Comparison of ENCODE assay signal across 15 mouse cellular contexts in the genomic region with DNA sequence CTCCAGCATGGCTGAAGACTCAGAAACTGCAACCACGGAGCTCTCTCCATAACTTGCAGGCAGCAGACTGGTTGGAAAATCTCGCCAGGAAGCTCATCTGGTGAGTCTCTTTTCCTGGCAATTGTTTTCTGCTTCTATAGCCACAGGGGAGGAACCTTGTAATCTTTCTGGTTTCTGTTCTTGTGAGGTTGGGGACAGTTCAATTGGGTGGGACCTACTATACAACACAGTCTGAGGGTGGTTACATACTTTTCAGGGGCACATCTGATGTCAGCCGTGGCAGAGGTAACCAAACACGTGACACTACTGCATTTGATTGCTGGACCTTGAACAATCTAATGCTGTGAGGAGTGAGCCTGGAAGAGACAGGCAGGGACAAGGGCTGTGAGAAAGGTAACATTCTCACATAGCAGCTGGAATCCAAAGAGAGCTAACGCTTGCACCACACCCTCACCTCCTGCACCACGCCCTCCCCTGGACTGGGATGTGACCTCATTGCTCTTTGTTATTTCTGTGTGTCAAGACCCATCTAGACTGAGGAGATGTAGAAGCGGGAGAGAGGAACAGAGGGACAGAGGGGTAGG.
DNase-seq lines count a peak whose midpoint lies in the region; ATAC-seq and TF ChIP-seq lines count a peak whose summit lies in the region.
"Had no signal": no experiment of that assay in that cellular context is flagged by ENCODE, and none has a peak within 500 bp of the region (broad histone marks: within the 10 kb centered on the region; RNA-seq: fewer than 3 reads in every experiment).

No protein-coding gene starts in this region.

- no peak overlapping the region for H3K4me3 ChIP-seq in kidney, postnatal 0 days (replicated peaks; ENCODE audit: low read depth, low read length)
- H3K4me3 ChIP-seq in heart, embryonic 12.5 days, result no peak overlapping the region
- H3K4me3 ChIP-seq in intestine, embryonic 16.5 days (ENCODE audit: low read length), result no peak overlapping the region
- no peak overlapping the region for H3K4me3 ChIP-seq in thymus, adult 2 months (ENCODE audit: control insufficient read depth, insufficient read depth, low read length)
- H3K4me3 ChIP-seq: hindbrain, embryonic 15.5 days; left cerebral cortex, adult 2 months; limb, embryonic 13.5 days had no signal

- peak; percentile 57 for ATAC-seq in kidney, postnatal 0 days (replicated peaks; ENCODE audit: low FRiP score, low read depth)
- peak; percentile 53; the same call in 1 of the 2 replicates for ATAC-seq in heart, embryonic 12.5 days (ENCODE audit: insufficient number of reproducible peaks, low FRiP score)
- ATAC-seq in intestine, embryonic 16.5 days, result peak; percentile 44; the same call in 1 of the 2 replicates

- TF ChIP-seq POLR2A in thymus, adult 2 months (IDR thresholded peaks at IDR 0.05; ENCODE audit: control insufficient read depth, extremely low read depth, insufficient read depth, low read length, poor library complexity), result no peak

- intact Hi-C loops in left cerebral cortex, postnatal 36 days (cut with DNase I), result no loop called here

- 51% methylated on average over 7 of the region's 7 CpGs for WGBS in kidney, postnatal 0 days
- WGBS in heart, embryonic 12.5 days, result 68% methylated on average over 7 of the region's 7 CpGs
- 65% methylated on average over 7 of the region's 7 CpGs for WGBS in intestine, embryonic 16.5 days
- 81% methylated on average over 7 of the region's 7 CpGs for WGBS in thymus, adult 2 months

- no peaks in the 10 kb centered on the region for H3K36me3 ChIP-seq in kidney, postnatal 0 days (ENCODE audit: insufficient read depth, low read length)
- no peaks in the 10 kb centered on the region for H3K36me3 ChIP-seq in heart, embryonic 12.5 days
- H3K36me3 ChIP-seq in intestine, embryonic 16.5 days (ENCODE audit: control insufficient read depth, insufficient read depth, low read length), result no peaks in the 10 kb centered on the region
- H3K36me3 ChIP-seq in thymus, adult 2 months (ENCODE audit: control insufficient read depth, insufficient read depth, low read length), result no peaks in the 10 kb centered on the region
- H3K36me3 ChIP-seq: hindbrain, embryonic 15.5 days; limb, embryonic 13.5 days had no signal

- H3K9ac ChIP-seq in kidney, postnatal 0 days (ENCODE audit: low read depth, low read length), result no peak overlapping the region
- no peak overlapping the region for H3K9ac ChIP-seq in heart, embryonic 12.5 days
- H3K9ac ChIP-seq in intestine, embryonic 16.5 days (ENCODE audit: low read depth, low read length), result no peak overlapping the region
- H3K9ac ChIP-seq: hindbrain, embryonic 15.5 days; limb, embryonic 13.5 days had no signal

- DNase-seq in kidney, postnatal 0 days (ENCODE audit: low spot score), result peak; percentile 14
- DNase-seq in kidney, adult 18-20 months, result no peak
- DNase-seq in R1 (ENCODE audit: low read depth, low spot score), result peak; percentile 23
- no peak for DNase-seq in thymus, adult 18-20 months
- DNase-seq in thymus, adult 2 months, result no peak
- DNase-seq in left cerebral cortex, postnatal 36 days (ENCODE audit: low spot score in 2 of 2), result no peak
- DNase-seq: adrenal gland, adult 2 months; cerebellum, adult 2 months; kidney, postnatal 36 days; right cerebral cortex, adult 18-20 months had no signal

- 0 out of 2 replicates have a peak, but pooled peaks cover 4% of the 10 kb centered on the region for H3K4me1 ChIP-seq in kidney, postnatal 0 days (replicated peaks; ENCODE audit: insufficient read depth, low read length)
- peaks cover 14% of the 10 kb centered on the region for H3K4me1 ChIP-seq in heart, embryonic 12.5 days (replicated peaks)
- H3K4me1 ChIP-seq in intestine, embryonic 16.5 days (ENCODE audit: control insufficient read depth, insufficient read depth, low read length), result no peaks in the 10 kb centered on the region
- H3K4me1 ChIP-seq in thymus, adult 2 months (replicated peaks; ENCODE audit: control insufficient read depth, insufficient read depth, low read length), result no peaks in the 10 kb centered on the region
- H3K4me1 ChIP-seq: hindbrain, embryonic 15.5 days had no signal

- no peak overlapping the region for H3K27ac ChIP-seq in kidney, postnatal 0 days
- H3K27ac ChIP-seq in heart, embryonic 12.5 days (ENCODE audit: poor library complexity, severe bottlenecking), result peak overlapping the region; percentile 25; the same call in 1 of the 2 replicates
- no peak overlapping the region for H3K27ac ChIP-seq in intestine, embryonic 16.5 days (ENCODE audit: low read length)
- no peak overlapping the region for H3K27ac ChIP-seq in thymus, adult 2 months (ENCODE audit: control insufficient read depth, insufficient read depth, low read length)
- H3K27ac ChIP-seq: hindbrain, embryonic 15.5 days; left cerebral cortex, adult 2 months; limb, embryonic 13.5 days had no signal

- H3K4me2 ChIP-seq in kidney, postnatal 0 days (ENCODE audit: low read length), result no peak overlapping the region
- H3K4me2 ChIP-seq in heart, embryonic 12.5 days, result no peak overlapping the region
- no peak overlapping the region for H3K4me2 ChIP-seq in intestine, embryonic 16.5 days (ENCODE audit: low read depth, low read length)
- H3K4me2 ChIP-seq: hindbrain, embryonic 15.5 days; limb, embryonic 13.5 days had no signal

- no peaks in the 10 kb centered on the region for H3K9me3 ChIP-seq in kidney, postnatal 0 days (replicated peaks; ENCODE audit: low read length)
- no peaks in the 10 kb centered on the region for H3K9me3 ChIP-seq in heart, embryonic 12.5 days (replicated peaks)
- H3K9me3 ChIP-seq in intestine, embryonic 16.5 days (ENCODE audit: control insufficient read depth, low read length), result no peaks in the 10 kb centered on the region
- H3K9me3 ChIP-seq: hindbrain, embryonic 15.5 days had no signal

- TF ChIP-seq CTCF in kidney, postnatal 0 days (IDR thresholded peaks at IDR 0.05; ENCODE audit: low read depth), result no peak
- no peak for TF ChIP-seq CTCF in thymus, adult 2 months (IDR thresholded peaks at IDR 0.05; ENCODE audit: borderline replicate concordance, control insufficient read depth, extremely low read depth, insufficient read depth, low read length, poor library complexity)

- no peaks in the 10 kb centered on the region for H3K27me3 ChIP-seq in kidney, postnatal 0 days (ENCODE audit: insufficient read depth, low read length)
- no peaks in the 10 kb centered on the region for H3K27me3 ChIP-seq in heart, embryonic 12.5 days (replicated peaks)
- no peaks in the 10 kb centered on the region for H3K27me3 ChIP-seq in intestine, embryonic 16.5 days (replicated peaks; ENCODE audit: control insufficient read depth, insufficient read depth, low read length)
- H3K27me3 ChIP-seq in thymus, adult 2 months (ENCODE audit: control insufficient read depth, insufficient read depth, low read length), result no peaks in the 10 kb centered on the region
- H3K27me3 ChIP-seq: hindbrain, embryonic 15.5 days; limb, embryonic 13.5 days had no signal

Comparison
In these comparisons a context has a peak if more than half of its experiments do, and no peak if none do; other contexts are left out.
1. DNase-seq: peak in kidney, postnatal 0 days (single experiment) and R1 (single experiment); none in kidney, adult 18-20 months (single experiment), thymus, adult 18-20 months (0 of 2), thymus, adult 2 months (single experiment) and left cerebral cortex, postnatal 36 days (0 of 2).
2. Peak in every context shown above with its lines, with median percentiles within 50 percentile points of each other: ATAC-seq.